Mouse (Mus musculus) adrenal gland, postnatal 10 days (tissue): ENCODE results near the gene S100a13. TPM values are rescaled to one million over a fixed set of nuclear protein-coding genes. Genes with fewer than 3 reads are reported as not detected.

ENCODE experiments used
- DNase-seq: peaks from one replicate; pipeline ENCODE4 v3.0.0; 2021; ENCODE audit warnings: mixed read lengths
- total RNA-seq, 2 experiments: library from RNA; stranded (reverse); gene quantifications; 2 replicates each; pipeline ENCODE4 v1.2.3; 2021

Gene S100a13
- total RNA-seq, 2 experiments from 2014 or later = 59.6 to 60.9 TPM

DNA sequence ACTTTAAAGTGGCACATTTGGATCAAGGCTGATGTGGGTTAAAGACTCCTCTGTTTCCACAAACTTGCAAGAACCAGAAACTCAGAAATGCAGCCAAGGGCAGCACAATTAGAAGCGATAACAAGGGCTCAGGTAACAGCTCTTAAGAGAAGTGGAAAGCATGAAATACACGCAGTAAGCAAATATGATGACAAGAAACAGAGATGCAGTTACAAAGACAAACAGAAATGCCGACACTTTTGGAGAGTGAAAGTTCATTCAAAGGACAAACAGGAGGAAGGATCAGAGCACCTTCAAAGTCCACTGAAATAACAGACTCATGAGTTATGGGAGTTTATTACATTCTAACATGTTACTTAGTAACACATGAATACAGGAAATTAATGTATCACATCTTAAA is 7.9 kb upstream of the S100a13 start:
- DNase-seq = no peak

DNA sequence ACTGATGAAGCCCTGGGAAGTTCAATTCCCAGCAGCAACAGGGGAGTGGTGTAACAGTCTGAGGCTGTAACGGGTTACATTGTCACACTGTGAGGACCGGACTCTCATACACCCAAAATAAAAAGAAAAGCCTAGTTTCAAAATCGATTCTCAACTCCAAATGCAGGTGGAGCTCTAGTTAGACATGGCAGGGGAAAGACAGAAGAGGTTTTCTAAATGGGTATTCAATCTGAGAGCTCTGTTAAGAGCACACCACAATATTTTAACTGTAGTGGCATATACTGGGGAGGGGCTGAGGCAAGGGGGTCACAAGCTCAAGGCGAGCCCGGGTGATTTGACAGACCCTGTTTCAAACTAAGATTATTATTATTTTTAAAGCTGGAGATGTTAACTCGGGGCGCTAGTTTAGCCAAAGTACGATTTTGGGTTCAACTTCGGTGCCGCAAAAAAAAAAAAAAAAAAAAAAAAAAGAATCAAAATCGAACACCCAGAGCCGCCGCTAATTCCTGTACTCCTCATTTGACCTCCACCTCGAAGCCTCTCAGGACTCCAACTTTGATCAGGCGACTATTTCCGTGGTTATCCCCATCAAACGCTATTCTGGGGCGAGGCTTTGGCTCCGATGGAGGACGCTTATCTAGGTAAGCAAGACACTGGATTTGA is 5.8 kb upstream of the S100a13 start:
- no peak for DNase-seq

DNA sequence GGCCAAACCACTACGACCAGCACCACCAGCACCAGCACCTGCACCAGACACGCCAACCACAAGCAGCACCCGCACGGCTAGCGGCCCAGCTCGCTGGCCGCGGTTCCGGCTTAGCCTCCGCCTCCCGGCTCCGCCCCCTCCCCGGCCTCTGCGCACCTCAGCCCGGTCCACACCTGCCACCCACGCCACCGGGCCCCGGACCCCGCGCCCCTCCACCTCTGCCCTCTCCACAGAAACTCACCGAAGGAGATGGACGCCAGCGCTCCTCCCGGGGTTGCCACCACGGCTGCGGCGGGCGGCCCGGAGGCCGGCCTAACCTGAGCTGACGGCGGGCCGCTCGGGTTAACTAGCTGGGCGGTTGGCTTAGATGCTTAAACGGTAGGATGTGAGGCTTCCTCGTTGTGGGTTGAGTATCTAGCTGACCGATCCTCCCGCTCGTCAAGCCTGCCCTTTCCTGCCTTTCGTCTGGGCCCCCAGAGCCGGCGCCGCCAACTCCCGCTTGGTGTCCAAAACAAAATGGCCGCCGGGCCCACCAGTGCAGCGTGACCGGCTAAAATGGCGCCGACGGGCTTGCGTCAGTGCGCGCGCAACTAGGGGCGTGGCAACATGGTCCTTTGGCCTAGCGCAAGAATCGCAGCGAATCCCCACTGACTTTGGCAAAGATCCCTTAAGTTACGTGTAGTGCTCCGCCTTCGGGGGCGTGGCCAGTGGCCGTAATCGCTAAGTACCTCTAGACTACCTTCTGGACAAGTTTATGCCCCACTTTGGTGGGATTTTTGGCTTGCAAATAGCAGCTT is 5.1 kb upstream of the S100a13 start, which contains the start of gene Chtop:
Chtop (minus strand) TSS at position 549 of the 797 bp plus-strand sequence.
- DNase-seq = peak; percentile 100

DNA sequence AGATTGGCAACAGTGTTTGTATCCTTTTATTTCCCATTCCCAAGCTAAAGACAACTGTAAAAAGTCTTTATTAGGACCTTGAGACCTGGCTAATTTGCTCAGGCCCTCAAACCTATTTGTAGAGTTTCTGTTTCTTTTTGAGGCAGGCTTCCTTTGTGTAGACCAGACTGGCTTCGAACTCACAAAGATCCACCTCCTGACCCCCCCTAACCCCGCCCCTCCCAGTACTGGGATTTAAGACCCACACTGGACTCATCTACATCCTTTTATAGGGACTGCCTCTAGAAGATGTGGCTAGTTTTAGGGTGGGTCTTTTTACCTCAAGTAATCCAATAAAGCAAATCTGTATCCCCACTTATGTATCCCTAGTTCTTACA is 4.5 kb upstream of the S100a13 start:
- no peak for DNase-seq

DNA sequence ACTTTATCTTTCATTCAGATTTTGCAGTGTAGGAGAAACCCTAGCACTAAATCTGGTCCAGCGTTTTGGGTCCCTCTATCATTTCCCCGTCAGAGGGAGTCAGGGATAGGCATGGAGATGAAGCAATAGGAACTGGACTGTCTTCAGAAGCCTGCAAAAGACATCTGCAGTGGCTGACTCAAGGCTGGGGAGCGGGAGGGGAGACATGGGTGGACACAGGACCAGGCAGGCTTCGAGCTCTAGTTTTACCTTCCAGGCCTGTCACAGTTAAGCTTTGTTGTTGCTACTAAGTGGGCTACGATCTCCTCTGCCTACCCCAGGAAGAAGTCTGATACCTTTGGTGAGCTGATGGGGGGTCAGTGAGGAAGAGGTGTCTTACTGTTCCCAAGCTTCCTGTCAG is 2.0 kb upstream of the S100a13 start:
- DNase-seq = no peak

DNA sequence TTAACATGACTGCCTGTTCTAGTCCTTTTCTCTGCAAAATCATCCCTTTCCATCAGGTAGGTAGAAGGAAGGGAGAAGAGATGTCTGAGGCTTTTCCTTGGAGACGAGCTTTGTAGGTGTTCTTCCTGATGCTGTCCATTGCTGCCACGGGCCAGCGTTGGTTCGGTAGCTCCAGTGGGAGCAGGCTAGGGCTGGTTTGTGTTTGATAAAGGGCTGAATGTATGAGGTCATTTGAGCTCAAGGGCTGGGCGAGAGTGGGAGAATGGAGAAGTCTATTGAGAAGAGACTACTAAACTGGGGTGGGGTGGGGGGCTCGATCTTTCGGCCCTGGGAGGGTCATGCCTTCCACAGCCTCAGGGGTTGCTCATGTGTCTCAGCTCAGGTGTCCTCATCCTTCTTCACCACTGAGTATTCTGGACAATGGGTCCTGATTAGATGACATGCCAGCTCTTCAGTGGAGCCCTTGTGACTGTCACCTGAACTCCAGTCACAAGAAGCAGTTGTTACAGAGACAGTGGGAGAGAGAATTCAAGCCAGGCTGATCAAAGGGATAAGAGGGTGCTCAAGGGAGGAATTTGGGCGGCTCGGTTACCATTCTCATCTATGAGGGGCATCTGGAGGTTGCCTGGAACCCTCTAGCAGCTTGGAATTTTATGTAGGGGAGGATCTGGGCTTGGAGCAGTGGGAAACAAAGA is 1.1 kb upstream of the S100a13 start:
- DNase-seq = no peak

DNA sequence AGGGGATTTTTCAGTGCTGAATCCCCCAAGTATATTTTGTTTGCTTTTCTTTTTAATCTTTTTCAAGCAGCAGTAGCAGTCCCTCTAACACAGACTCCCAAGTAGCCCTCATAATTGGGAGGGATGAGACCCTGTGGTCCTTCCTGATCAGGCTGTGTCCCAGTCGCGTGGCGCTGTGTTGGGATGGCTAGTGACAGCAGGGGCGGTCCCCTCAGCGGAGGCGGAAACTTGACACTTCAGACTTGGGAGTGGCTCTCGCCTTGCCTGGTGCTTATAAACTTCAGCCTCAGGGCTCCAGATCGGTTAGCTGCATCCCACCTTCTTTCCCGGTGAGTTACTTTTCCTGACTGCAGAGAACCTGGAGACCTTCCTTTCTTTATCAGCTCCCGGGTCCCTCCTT is 456 bp downstream of the S100a13 start:
- peak; percentile 85 for DNase-seq

DNA sequence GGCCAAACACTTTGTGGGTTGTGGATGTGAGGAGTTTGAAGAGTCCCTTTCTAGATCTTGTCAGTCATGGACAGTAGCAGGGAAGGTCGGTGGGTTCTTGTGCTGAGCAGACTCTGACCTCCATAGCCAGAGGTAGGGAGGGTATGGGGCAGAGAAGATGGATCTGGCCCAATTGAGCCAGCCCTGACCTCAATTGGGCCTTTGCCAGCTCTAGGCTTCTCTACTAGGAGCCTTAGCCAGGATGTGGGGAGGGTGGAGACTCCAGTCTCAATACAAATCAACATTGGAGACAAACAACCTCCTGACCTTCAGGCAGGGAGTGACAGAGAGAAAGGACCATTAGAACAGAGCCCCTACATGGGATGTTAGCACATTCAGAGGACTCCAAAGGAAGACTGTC is 1.0 kb downstream of the S100a13 start:
- DNase-seq = peak; percentile 63

DNA sequence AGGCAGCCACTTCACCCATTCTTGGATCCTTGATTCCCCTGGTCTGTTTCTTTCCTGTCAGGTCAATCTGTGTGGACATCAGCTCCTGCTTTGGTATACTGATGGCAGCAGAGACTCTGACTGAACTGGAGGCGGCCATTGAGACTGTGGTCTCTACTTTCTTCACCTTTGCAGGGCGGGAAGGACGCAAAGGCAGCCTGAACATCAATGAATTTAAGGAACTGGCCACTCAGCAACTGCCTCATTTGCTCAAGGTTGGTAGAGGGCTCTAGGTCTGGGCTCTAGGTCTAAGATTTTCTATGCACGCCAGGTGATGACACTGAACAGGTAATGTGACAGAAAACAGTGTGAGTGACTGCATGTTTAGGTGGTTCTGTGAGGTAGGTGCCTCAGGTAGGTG is 1.6 kb downstream of the S100a13 start:
- no peak for DNase-seq

DNA sequence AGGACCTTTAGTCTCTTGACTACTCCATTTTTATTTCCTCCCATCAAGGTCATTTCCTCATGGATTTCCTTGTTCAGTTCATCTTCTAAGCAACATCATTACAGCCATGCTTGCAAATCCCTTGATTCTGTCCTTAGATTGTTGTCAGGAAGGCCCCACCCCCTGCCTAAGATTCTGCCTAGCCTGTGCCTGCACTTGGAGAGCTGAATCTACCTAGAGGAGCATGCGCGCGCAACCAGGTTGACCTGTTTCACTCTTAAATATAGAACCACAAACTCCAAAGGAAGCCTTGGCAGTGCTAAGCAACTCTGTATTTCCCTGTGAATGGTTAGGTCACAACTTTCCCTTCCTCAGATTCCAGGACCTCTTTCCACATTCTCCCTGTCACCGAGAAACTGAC is 3.5 kb downstream of the S100a13 start:
- DNase-seq = no peak

DNA sequence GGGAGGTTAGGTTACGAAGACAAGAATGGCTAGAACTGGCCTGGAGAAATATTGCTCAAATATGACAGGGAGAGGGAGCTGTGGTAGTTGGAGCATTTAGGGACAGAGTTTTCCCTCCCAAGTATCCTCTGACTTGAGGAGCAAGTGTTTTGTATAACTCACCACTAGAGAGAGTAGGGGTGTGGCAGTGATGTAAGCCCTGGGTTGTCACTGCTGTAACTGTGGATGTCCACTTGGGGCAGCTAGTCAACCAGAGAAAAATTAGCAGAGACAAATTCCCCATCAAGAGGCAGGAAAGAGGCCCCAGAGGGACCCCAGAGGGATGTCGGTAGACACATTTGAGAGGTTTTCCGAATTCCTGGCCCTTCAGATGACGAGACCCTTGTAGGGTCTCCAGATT is 11.2 kb downstream of the S100a13 start:
- DNase-seq = peak; percentile 60

DNA sequence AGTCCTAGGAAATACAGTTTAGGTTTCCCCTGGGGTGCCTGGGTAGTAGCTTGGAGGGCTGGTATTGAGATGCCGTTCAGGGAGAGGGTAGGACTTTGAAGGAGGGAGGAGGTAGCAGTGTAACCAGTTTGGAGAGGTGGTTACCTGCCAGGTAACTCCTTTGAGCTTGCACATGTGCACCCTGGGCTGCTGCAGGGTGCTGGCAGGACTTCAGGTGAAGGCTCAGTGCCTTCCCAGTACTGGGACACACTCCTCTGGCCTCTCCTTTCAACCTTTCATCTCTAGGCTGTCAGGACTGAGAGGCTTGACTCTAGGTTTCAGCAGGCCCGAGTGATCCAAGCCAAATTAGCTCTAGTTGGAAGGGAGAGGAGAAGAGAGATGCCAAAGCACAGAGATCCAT is 11.8 kb downstream of the S100a13 start:
- DNase-seq = no peak

DNA sequence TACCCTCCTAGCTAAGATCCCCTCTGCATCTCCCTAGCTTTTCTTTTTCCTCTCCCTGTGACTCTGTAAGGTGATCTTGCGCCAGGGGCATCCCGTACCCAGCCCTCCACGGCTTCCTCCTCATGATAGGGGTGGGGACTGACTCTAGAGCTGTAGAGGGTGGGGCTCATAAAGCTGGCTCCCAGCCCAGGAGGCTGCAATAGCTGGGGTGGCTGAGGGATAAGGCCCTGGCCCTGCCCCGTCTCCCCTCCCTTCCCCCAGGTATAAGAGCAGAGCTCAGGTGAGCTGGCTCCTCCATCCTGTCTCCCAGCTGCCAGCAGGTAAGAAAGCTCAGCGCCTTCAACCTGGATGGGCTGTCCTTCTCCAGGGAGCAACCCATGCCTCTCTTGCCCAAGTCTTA is 12.3 kb downstream of the S100a13 start, which contains the start of gene S100a14:
S100a14 (plus strand) TSS at position 277 of the 400 bp plus-strand sequence.
- no peak for DNase-seq

DNA sequence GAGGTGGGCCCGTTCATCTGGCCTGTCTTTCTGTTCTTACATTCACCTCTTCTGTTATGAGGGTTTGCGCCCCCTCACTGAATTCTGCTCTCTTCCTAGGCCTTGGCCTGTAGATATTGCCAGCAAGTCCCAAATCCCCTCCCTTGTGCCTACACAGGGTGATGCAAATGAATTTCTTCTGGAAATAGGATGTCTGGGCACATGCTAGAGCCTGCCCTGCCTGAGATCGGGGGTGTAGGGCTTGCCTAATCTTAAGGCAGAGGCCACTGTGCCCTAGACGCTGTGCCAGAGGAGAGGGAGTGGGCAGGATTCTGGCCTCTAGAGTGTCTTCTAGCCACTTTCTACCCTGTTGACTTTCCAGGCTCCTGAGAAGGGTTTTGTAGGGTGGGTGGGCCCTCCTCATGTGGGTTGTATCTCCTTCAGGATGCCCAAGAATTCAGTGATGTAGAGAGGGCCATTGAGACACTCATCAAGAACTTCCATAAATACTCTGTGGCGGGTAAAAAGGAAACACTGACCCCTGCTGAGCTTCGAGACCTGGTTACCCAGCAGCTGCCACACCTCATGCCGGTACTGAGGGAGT is 13.1 kb downstream of the S100a13 start:
- no peak for DNase-seq

DNA sequence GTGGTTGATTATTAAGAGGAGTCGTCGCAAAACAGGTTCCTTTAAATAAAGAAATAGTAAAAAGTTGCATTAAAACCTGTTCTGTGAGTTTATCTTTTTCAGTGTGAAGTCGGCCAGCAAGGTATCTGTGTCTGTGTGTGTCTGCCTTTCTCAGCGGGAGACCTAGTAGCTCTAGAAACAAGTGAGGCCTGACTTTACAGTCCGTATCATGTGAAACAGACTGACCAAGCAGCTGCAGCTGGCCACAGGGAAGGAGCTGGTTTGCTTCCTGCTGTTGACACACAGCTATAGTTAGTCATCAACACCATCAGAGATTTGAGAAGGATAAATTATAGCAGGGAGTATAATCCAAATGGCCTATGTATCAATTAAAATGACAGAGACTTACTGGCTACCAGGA is 17.5 kb downstream of the S100a13 start:
- no peak for DNase-seq

DNA sequence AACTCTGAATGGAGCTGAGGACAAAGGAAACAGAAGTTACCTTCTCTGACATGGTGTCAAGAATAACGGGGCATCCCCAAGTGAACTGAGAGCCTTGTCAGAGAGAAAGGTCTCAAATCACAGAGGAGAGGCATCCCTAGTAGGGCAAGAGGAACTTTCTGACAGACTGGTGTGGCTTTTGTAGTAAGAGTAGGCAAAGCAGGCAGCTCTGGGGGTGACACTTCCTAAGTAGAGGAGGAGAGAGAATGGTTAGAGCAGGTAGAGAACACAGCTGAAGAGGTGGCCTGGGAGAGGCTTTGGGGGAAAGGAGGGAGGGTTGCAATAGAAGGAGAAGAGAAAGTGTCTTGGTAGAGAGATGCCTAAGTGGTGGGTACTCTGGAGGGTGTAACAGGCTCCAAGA is 21.2 kb downstream of the S100a13 start:
- DNase-seq = no peak

DNA sequence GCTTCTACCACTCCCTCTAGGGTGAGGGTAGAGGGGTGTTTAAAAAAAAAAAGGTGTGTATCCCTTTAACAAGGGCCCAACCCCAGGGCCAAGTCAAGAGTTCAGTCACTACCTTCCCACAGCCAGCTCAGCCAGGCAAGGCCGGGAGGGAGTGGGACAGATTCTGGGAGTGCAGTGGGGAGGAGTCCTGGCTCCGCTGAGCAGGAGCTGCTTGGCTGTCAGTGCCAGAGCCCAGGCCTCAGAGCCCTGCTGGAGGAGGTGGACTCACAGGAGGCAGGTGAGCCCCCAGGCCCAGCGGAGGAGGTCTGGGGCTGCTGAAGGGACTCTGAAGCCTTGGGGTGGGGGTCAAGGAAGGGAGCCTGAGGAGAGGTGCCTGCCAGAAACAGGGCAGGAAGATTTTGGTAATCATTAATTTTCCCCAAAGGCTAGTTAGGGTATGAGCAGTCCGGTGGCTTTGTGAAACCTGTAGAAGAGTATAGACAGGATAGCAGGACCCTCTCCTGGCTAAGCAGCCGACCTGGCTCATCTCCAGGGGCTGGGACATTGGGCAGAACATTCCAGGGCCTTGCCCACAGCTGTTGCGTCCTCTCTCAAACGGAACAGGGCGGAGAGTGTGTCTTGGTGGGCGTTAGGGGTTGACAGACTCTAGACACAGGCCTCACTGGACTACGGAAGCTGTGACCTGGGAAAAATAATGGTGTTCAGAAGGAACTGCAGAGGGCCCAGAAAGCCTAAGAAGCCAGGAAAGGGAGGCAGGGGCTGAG is 23.1 kb downstream of the S100a13 start, which contains the start of gene S100a16:
S100a16 (plus strand) TSS at position 114 of the 764 bp plus-strand sequence.
- peak; percentile 84 for DNase-seq

DNA sequence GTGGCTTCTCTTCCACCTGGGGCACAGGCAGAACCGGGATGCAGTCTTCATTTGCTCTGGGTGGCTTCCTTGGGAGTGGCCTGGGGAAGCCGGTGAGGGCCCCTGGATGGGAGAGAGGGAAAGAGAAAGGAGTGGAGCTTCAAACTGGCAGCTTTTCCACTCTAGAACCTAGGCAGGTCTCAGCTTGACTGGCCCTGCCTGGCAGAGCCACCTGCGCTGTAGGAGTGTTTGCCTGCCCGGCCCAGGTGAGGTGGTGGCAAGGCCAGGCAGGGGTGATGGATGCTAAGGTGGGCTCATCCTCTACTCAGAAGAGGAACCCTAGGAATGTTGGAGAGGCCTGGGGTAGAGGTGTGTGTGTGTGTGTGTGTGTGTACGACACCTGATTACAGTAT is 23.7 kb downstream of the S100a13 start:
- DNase-seq = no peak

DNA sequence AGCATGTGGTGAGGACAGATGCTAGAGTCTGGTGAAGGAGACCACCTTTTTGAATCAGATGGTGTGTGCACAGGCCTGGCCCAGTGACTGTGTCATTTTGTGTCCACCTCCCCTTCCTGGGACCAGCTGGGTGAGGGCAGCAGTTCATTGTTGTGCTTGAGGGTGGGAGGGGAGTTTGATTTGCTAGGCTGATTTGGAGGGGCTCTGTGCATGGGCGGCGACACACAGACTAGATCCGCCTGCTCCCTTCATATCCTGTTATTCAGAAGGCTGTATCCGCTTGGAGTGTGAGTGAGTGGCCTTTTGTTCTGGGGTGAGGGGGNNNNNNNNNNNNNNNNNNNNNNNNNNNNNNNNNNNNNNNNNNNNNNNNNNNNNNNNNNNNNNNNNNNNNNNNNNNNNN is 26.7 kb downstream of the S100a13 start:
- DNase-seq = peak; percentile 27

DNA sequence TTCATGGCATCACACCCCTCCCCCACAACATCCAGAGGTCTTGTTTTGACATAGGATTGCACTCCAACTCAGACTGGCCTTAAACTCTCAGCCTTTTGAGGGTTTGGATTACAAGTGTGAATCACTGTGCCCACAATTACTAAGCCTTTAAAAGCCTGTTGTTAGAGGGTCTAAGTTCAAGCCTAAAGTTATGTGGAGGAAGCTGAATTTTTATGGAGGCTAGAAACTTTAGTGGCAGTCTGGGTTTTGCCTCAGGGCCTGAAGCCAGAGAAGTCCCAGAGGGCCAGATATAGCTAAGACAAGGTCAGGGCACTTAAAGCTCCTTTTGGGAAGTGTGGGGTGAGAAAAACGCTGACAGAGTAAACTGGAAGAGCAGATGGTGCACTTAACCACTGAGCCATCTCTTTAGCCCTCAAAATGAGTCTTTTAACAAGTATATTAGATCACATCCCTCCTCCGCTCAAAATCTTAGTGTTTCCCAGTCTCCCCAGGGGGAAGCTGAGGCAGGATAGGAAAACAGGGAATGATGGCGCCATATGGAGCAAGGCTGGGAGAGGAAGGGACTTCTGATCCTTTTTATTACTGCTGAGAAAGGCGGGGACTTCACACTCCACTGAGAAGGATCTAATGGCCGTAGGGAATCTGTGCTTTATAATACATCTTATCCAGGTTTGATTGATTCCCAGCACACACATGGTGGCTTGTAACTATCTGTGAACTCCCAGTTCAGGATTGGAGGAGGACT is 35.6 kb downstream of the S100a13 start:
- DNase-seq = peak; percentile 49

DNA sequence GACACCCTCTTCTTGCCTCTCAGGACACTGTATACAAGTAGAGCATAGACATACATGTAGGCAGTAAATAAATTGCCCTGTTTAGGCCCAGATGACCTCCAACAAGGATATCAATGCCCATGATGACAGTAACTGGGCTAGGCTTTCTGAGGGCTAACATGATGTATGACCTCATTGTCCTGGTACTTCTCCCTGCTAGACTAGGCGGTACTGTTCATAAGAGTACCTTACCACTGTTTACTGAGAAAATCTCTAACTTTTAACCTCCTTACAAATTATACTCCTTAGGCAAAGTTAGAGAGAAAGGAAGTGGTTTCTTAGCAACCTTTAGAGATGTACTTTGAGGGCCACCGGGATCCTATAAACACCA is 36.2 kb downstream of the S100a13 start:
- DNase-seq = no peak
